Mouse (Mus musculus) intestine, embryonic 14.5 days (tissue): ENCODE results near the gene Ajm1. TPM values are rescaled to one million over a fixed set of nuclear protein-coding genes. Genes with fewer than 3 reads are reported as not detected.

Experiments used
- ATAC-seq: fragments of 200-750 bp; cut with Nextera tagmentation; replicated peaks from 2 replicates; pipeline ENCODE4 v1.8.0; 2017; ENCODE audit warnings: low read depth, moderate number of reproducible peaks, moderate TSS enrichment, moderate library complexity; ENCODE audit not compliant: low FRiP score, low TSS enrichment
- DNase-seq: peaks from one replicate; pipeline ENCODE4 v3.0.0-alpha.2; 2018; ENCODE audit warnings: low spot score
- H3K27ac ChIP-seq: fragments of 300-500 bp; sonication (generic); 2 replicates; pipeline ENCODE4 v1.5.1; 2014; ENCODE audit warnings: low read depth, mild to moderate bottlenecking, control low read depth
- H3K27me3 ChIP-seq: fragments of 300-500 bp; sonication (generic); replicated peaks from 2 replicates; pipeline ENCODE4 v1.6.1; 2014; ENCODE audit warnings: low read length, control low read depth; ENCODE audit not compliant: control insufficient read depth, insufficient read depth
- H3K36me3 ChIP-seq: fragments of 300-500 bp; sonication (generic); 2 replicates; pipeline ENCODE4 v1.6.1; 2014; ENCODE audit warnings: low read length, control low read depth; ENCODE audit not compliant: control insufficient read depth, insufficient read depth
- H3K4me1 ChIP-seq: fragments of 300-500 bp; sonication (generic); replicated peaks from 2 replicates; pipeline ENCODE4 v1.6.1; 2014; ENCODE audit warnings: low read length, control low read depth, mixed read lengths; ENCODE audit not compliant: control insufficient read depth, insufficient read depth
- H3K4me2 ChIP-seq: fragments of 300-500 bp; sonication (generic); 2 replicates; pipeline ENCODE4 v1.6.1; 2014; ENCODE audit warnings: low read length
- H3K4me3 ChIP-seq: fragments of 300-500 bp; sonication (generic); 2 replicates; pipeline ENCODE4 v1.5.1; 2014; ENCODE audit warnings: low read depth, low read length, control low read depth, mixed read lengths
- H3K9ac ChIP-seq: fragments of 300-500 bp; sonication (generic); 2 replicates; pipeline ENCODE4 v1.6.1; 2014; ENCODE audit warnings: mild to moderate bottlenecking, low read length
- H3K9me3 ChIP-seq: fragments of 300-500 bp; sonication (generic); 2 replicates; pipeline ENCODE4 v1.6.1; 2016; ENCODE audit warnings: low read length, control low read depth; ENCODE audit not compliant: control insufficient read depth
- WGBS: fragments of 180-500 bp; shearing (Covaris S2); extraction: QIAGEN DNeasy Blood & Tissue Kit; methylation state at CpG from one replicate; pipeline ENCODE4 v1.1.7; 2014; 5-methylcytosine and 5-hydroxymethylcytosine counted together
- polyA plus RNA-seq: library from polyadenylated mRNA; unstranded; fragments of >200 nt; fragmentation: Nextera tagmentation; extraction: Ambion mirVana; gene quantifications from 2 replicates; pipeline ENCODE4 v1.2.1, GENCODE M21; 2014

The Ajm1 gene
- polyA plus RNA-seq = 1.8 and 2.0 TPM in 2 replicates

DNA sequence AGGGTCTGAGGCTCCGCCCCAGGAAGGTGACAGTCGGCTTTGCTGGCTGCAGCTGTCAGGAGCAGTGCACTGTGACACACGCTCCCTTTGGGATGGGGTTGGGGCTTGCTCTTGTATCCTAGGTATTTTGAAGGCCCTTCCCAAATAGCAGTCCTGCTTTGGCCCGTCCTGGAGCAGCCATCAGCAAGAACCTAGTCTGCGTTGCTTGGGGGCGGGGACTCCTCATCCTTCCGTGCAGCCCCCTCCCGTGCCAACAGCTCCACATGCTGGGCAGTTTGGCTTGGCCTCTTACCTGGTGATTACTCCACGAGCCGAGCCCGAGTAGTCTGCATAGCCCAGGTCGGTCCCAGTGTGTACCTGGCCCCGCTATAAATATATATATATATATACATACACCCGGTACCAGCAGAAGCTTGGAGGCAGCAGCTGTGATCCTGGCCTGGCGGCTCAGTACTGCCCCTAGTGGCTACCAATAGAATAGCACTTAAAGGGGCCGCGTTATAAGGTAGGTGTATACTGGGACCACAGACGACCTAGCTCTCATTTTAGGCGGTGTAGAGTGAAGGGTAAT is at the start of gene Ajm1:
Gene Ajm1 (minus strand): TSS at position 464 of the 571 bp plus-strand sequence.
- H3K27ac ChIP-seq = no peak within 1 kb of the TSS

GRCm38 (mm10) chr2:25628738-25629137 is 47.2 kb upstream of the Ajm1 start:
- no peak for DNase-seq
- no peak overlapping the region for H3K27ac ChIP-seq
- no peak overlapping the region for H3K4me2 ChIP-seq
- H3K36me3 ChIP-seq = no peaks in the 10 kb centered on the region
- no peak for ATAC-seq
- no peaks in the 10 kb centered on the region for H3K4me1 ChIP-seq
- H3K9ac ChIP-seq = no peak overlapping the region
- no peaks in the 10 kb centered on the region for H3K9me3 ChIP-seq
- WGBS = 43% methylated on average over 4 of the region's 4 CpGs
- no peaks in the 10 kb centered on the region for H3K27me3 ChIP-seq
- no peak overlapping the region for H3K4me3 ChIP-seq

More for the DNA sequence above, at the start of gene Ajm1:
- Histone ChIP-seq H3K36me3 (peaks cover 31% of the 10 kb centered on the region), H3K4me1 (peaks cover 44% of the 10 kb centered on the region), H3K4me2 (peak within 1 kb of the TSS; percentile 56), H3K9me3 (no peaks in the 10 kb centered on the region), H3K4me3 (peak within 1 kb of the TSS; percentile 31), H3K27me3 (peaks cover 46% of the 10 kb centered on the region), H3K9ac (no peak within 1 kb of the TSS)
- DNase-seq = peak; percentile 76
- 5% methylated on average over 19 of the region's 19 CpGs for WGBS
- ATAC-seq = peak; percentile 59

- H3K27me3 ChIP-seq = no peaks in the 10 kb centered on the region
- H3K4me2 ChIP-seq = no peak within 1 kb of the TSS
- H3K4me1 ChIP-seq = no peaks in the 10 kb centered on the region
- H3K9ac ChIP-seq = no peak within 1 kb of the TSS
- no peak within 1 kb of the TSS for H3K4me3 ChIP-seq
- H3K9me3 ChIP-seq = no peaks in the 10 kb centered on the region
- DNase-seq (no peak), ATAC-seq (no peak)
- no peak within 1 kb of the TSS for H3K27ac ChIP-seq
- WGBS = 71% methylated on average over 6 of the region's 6 CpGs
- no peaks in the 10 kb centered on the region for H3K36me3 ChIP-seq
Measured at GRCm38 (mm10) chr2:25627811-25628210, 46.3 kb upstream of the Ajm1 start, which contains the start of gene Fcna. Fcna (minus strand) TSS chr2:25628030.

GRCm38 (mm10) chr2:25625986-25626385 is 44.4 kb upstream of the Ajm1 start:
- no peak overlapping the region for H3K4me2 ChIP-seq
- H3K27ac ChIP-seq = no peak overlapping the region
- no peaks in the 10 kb centered on the region for H3K27me3 ChIP-seq
- 0 out of 2 replicates have a peak, but pooled peaks cover 5% of the 10 kb centered on the region for H3K4me1 ChIP-seq
- H3K9ac ChIP-seq = no peak overlapping the region
- H3K4me3 ChIP-seq = no peak overlapping the region
- DNase-seq (no peak), ATAC-seq (no peak)
- 48% methylated on average over 5 of the region's 5 CpGs for WGBS
- H3K9me3 ChIP-seq = no peaks in the 10 kb centered on the region
- no peaks in the 10 kb centered on the region for H3K36me3 ChIP-seq

DNA sequence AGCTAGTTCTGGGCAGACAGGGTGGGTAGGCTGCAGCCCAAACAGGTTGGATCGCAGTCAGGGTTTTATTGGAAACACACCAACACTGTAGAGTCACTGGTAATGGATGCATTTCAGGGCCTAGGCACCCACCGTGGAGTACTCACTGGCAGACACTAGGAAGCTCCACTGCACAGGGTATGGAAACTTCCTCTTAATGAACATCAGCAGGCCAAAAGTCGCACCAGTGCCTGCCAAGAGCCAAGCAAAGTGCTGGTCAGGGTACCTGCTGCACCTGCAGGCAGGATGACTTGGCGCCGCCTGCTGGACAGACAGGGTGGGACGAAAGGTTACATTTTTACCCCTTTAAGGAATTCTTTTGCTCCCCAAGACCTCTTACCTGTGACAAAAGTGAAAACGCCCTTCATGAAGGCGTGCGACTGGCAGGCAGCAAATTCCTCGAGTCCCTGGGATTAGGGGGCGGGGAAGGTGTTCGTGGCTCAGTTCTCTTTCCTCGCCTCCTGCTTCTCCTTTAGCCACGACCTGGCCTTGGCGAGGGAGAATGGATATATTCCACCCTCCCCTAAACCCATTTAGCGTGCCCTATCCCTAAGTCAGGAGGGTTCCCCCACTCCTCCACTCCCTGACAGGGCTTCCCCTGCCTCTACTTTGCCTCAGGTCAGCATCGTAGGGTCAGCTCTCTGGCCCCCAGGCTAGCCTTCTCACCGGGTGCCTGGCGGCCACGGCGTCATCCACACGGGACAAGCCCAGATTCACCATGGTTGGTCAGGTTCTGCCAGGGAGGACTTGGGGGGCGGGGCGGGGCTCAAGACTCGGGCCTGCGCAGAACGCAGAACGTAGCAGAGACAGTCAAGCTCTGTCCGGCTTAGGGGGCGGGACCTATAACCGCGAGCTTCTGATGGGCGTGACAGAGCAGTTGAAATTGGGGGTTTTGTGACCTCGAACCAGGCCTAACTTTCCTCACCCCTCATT is 40.0 kb upstream of the Ajm1 start, which contains the start of gene Tmem141:
Gene Tmem141 (minus strand): TSS at position 777 of the 972 bp plus-strand sequence.
- Histone ChIP-seq H3K27me3 (peaks cover 19% of the 10 kb centered on the region), H3K27ac (peak within 1 kb of the TSS; percentile 47; the same call in 1 of the 2 replicates), H3K36me3 (no peaks in the 10 kb centered on the region), H3K4me3 (peak within 1 kb of the TSS; percentile 50), H3K9me3 (no peaks in the 10 kb centered on the region), H3K4me2 (peak within 1 kb of the TSS; percentile 87), H3K9ac (peak within 1 kb of the TSS; percentile 49), H3K4me1 (0 out of 2 replicates have a peak, but pooled peaks cover 8% of the 10 kb centered on the region)
- peak; percentile 94 for ATAC-seq
- 6% methylated on average over 34 of the region's 34 CpGs for WGBS
- peak; percentile 88 for DNase-seq

GRCm38 (mm10) chr2:25620852-25621228 is 39.3 kb upstream of the Ajm1 start:
- WGBS = 87% methylated on average over 4 of the region's 4 CpGs

GRCm38 (mm10) chr2:25620386-25620785 is 38.8 kb upstream of the Ajm1 start:
- Histone ChIP-seq H3K9me3 (no peaks in the 10 kb centered on the region), H3K4me3 (no peak overlapping the region), H3K4me1 (0 out of 2 replicates have a peak, but pooled peaks cover 10% of the 10 kb centered on the region), H3K27me3 (peaks cover 30% of the 10 kb centered on the region), H3K27ac (no peak overlapping the region), H3K4me2 (no peak overlapping the region), H3K9ac (no peak overlapping the region), H3K36me3 (no peaks in the 10 kb centered on the region)
- 78% methylated on average over 6 of the region's 6 CpGs for WGBS
- ATAC-seq = no peak
- no peak for DNase-seq

More at GRCm38 (mm10) chr2:25620852-25621228, 39.3 kb upstream of the Ajm1 start:
- Histone ChIP-seq H3K9me3 (no peaks in the 10 kb centered on the region), H3K36me3 (no peaks in the 10 kb centered on the region), H3K27ac (no peak overlapping the region), H3K4me2 (peak overlapping the region; percentile 87; the same call in 1 of the 2 replicates), H3K27me3 (peaks cover 26% of the 10 kb centered on the region), H3K4me1 (0 out of 2 replicates have a peak, but pooled peaks cover 10% of the 10 kb centered on the region), H3K4me3 (no peak overlapping the region), H3K9ac (no peak overlapping the region)
- ATAC-seq (no peak), DNase-seq (no peak)

DNA sequence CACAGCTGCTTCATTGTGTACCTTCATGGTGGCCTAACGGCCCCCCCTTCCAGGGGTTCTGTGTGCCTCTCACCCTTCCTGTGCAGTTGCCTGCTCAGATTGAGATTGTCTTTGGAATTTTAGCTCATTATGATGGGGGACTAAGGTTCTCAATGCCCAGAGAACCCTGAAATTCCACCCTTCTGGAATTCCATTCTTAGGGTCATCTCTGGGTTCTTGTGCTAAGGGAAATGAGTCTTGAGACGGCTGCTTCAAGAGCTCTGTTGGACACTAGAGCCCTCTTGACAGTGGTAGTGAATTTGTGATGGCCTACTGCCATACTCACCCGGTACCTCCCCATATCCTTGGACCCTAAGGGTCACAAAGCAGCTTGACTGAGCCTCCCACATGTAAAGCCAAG is 36.0 kb upstream of the Ajm1 start, which contains the start of gene Ccdc183:
Gene Ccdc183 (minus strand): TSS at position 101 of the 400 bp plus-strand sequence.
- H3K36me3 ChIP-seq = no peaks in the 10 kb centered on the region
- no peak within 1 kb of the TSS for H3K4me3 ChIP-seq
- WGBS = 88% methylated on average over 3 of the region's 3 CpGs
- H3K4me1 ChIP-seq = 0 out of 2 replicates have a peak, but pooled peaks cover 10% of the 10 kb centered on the region
- H3K27me3 ChIP-seq = peaks cover 47% of the 10 kb centered on the region
- ATAC-seq (no peak), DNase-seq (no peak)
- H3K27ac ChIP-seq = no peak within 1 kb of the TSS
- H3K4me2 ChIP-seq = peak within 1 kb of the TSS; percentile 42; the same call in 1 of the 2 replicates
- no peaks in the 10 kb centered on the region for H3K9me3 ChIP-seq
- no peak within 1 kb of the TSS for H3K9ac ChIP-seq
